Mouse (Mus musculus) limb, embryonic 10.5 days (tissue): ENCODE data around the gene Gm28551. TPM values are rescaled to one million over a fixed set of nuclear protein-coding genes. Genes with fewer than 3 reads are reported as not detected.

Experiments
- DNase-seq: peaks from one replicate; pipeline ENCODE4 v3.0.0-alpha.2; 2017; ENCODE audit warnings: low spot score
- H3K27ac ChIP-seq: fragments of 300-500 bp; sonication (generic); 2 replicates; pipeline ENCODE4 v1.5.1; 2016; ENCODE audit warnings: mild to moderate bottlenecking
- H3K27me3 ChIP-seq: fragments of 300-500 bp; sonication (generic); 2 replicates; pipeline ENCODE4 v1.6.1; 2016; ENCODE audit warnings: low read depth, mild to moderate bottlenecking; ENCODE audit not compliant: poor library complexity, severe bottlenecking
- H3K36me3 ChIP-seq: fragments of 300-500 bp; sonication (generic); 2 replicates; pipeline ENCODE4 v1.6.1; 2016; ENCODE audit warnings: mild to moderate bottlenecking, moderate library complexity
- H3K4me1 ChIP-seq: fragments of 300-500 bp; sonication (generic); 2 replicates; pipeline ENCODE4 v1.6.1; 2016
- H3K4me3 ChIP-seq: fragments of 300-500 bp; sonication (generic); 2 replicates; pipeline ENCODE4 v1.5.1; 2016; ENCODE audit warnings: mild to moderate bottlenecking, moderate library complexity
- H3K9me3 ChIP-seq: fragments of 300-500 bp; sonication (generic); replicated peaks from 2 replicates; pipeline ENCODE4 v1.6.1; 2016; ENCODE audit warnings: mild to moderate bottlenecking
- WGBS: fragments of 180-500 bp; shearing (Covaris S2); methylation state at CpG from one replicate; pipeline ENCODE4 v1.1.7; 2016; 5-methylcytosine and 5-hydroxymethylcytosine counted together
- polyA plus RNA-seq: library from polyadenylated mRNA; unstranded; fragments of >200 nt; fragmentation: Nextera tagmentation; extraction: Ambion mirVana; gene quantifications from 2 replicates; pipeline ENCODE4 v1.2.1, GENCODE M21; 2016

Gene Gm28551
- polyA plus RNA-seq, 1 experiment from 2014 or later, result 1.0 TPM

DNA sequence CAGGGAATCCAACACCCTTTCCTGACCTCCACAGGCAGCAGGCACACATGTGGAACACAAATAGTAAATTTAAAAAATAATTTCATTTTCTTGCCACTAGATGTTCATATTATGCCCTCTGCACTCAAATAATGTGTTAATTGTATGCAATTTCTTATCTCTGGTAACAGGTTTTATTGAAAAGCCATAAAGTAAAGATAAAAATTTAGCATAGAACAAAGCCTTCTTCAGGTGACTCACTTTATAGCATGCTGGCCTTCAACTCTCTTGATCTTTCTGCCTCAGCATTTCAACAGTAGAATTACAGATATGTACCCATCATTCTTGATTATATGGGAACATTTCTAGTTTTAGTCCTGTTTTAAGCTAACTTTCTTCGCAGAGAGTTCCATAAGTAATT is 28.2 kb downstream of the Gm28551 start:
- no peak for DNase-seq
- Histone ChIP-seq H3K4me3 (no peak overlapping the region), H3K27me3 (no peaks in the 10 kb centered on the region), H3K9me3 (no peaks in the 10 kb centered on the region), H3K27ac (no peak overlapping the region), H3K4me1 (no peaks in the 10 kb centered on the region), H3K36me3 (peaks cover 30% of the 10 kb centered on the region)
- 88% methylated on average over 1 of the region's 1 CpGs for WGBS

DNA sequence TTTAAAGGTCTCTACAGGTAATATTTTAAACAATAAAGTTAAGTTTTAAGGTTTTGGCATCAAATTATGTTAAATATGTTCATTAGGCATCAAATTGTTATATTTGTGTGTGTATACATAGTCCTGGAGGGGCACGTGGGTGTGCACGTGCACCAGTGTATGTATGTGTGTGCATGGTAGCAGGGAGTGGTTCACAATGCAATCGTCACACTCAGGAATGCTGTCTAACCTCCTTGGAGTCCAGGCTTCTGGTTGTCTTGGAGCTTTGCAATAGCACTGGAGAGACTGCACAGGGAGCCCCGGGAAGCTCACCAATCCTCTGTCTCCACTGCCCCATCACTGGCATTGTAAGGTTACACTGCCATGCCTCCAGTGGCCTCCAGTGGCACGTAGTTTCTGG is 29.2 kb downstream of the Gm28551 start:
- peaks cover 36% of the 10 kb centered on the region for H3K36me3 ChIP-seq
- no peaks in the 10 kb centered on the region for H3K4me1 ChIP-seq
- H3K27ac ChIP-seq, result no peak overlapping the region
- DNase-seq, result no peak
- WGBS, result 94% methylated on average over 5 of the region's 5 CpGs
- H3K9me3 ChIP-seq, result no peaks in the 10 kb centered on the region
- H3K27me3 ChIP-seq, result no peaks in the 10 kb centered on the region
- no peak overlapping the region for H3K4me3 ChIP-seq

DNA sequence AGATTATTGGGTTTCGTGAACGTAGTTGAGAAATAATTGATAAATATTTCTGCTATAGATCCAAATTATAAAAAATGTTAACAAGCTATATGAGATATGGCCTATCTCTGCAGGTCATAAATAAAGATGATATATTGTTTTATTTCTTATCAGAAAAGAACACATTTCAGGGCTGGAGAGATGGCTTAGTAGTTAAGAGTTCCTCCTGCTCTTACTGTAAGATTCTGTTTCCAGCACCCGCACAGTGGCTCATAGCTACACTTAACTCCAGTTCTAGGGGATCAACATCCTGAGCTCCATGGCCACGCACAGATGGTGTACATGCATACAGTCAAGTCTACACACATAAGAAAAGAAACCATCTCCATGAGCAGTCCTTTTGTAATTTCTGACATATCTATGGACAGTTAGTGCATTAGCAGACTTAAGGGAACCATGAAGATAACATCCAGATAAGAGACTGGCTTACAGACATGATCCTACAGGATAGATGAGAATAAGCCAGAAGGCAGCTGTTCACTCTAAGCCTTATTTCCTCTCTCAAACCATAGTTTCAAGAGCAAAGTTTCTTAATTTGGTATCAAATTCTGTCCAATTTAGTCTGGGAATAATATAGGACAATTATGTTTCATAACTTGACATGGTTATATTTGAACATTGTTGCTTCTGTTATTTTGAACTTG is 30.7 kb downstream of the Gm28551 start:
- no peak for DNase-seq
- Histone ChIP-seq H3K4me3 (no peak overlapping the region), H3K36me3 (peaks cover 50% of the 10 kb centered on the region), H3K27me3 (no peaks in the 10 kb centered on the region), H3K4me1 (no peaks in the 10 kb centered on the region), H3K27ac (no peak overlapping the region), H3K9me3 (no peaks in the 10 kb centered on the region)
- 97% methylated on average over 4 of the region's 4 CpGs for WGBS

DNA sequence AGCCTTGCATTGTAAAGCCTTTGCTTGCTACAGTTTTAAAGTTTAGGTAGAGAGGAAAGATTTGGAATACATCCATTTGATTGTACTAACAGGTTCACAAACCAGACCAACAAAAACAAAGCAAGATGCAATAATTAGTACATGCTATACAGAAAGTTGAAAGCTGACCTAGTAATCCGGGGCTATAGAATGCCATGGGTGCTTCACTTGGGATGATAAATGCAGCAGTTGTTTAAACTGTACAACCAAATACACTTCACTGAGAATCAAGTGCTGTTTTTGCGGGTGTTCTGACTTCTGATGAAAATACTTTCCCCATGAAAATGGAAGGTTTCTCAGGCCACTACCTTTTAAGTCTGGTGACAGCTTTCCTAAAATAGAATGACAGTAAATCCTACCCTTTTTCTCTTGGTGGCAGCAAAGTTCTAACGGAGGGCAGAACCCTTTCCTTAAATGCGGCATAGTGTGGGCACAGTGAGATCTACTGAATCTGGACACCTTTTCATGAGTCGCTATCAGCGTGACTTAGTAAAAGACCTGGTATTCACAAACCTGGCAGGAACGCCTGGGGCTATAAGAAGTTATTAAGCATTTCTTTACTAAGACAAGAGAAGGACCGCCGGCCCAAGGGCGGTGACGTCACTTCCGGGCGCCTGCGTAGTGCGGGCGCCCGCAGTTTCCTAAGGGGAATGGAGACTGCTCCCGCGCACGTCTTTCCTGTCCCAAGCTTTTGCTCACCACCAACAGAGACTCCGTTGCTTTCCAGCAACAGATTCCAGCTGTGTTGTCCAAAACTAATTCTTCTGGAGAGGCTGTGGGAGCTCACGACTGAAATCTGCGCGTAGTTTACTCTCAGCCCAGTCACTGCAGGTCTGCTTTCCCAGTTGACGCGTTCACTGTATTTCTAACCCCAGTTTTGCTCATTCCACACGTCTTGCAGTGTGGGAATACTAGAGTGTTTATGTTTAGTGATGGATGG is 39.2 kb downstream of the Gm28551 start, which contains the start of gene Osgepl1:
TSS of gene Osgepl1 (plus strand) at position 636 of the 979 bp plus-strand sequence.
- Histone ChIP-seq H3K9me3 (no peaks in the 10 kb centered on the region), H3K27ac (peak within 1 kb of the TSS; percentile 92), H3K4me1 (no peaks in the 10 kb centered on the region), H3K4me3 (peak within 1 kb of the TSS; percentile 64), H3K27me3 (no peaks in the 10 kb centered on the region), H3K36me3 (peaks cover 40% of the 10 kb centered on the region)
- peak; percentile 89 for DNase-seq
- WGBS, result 3% methylated on average over 27 of the region's 27 CpGs

DNA sequence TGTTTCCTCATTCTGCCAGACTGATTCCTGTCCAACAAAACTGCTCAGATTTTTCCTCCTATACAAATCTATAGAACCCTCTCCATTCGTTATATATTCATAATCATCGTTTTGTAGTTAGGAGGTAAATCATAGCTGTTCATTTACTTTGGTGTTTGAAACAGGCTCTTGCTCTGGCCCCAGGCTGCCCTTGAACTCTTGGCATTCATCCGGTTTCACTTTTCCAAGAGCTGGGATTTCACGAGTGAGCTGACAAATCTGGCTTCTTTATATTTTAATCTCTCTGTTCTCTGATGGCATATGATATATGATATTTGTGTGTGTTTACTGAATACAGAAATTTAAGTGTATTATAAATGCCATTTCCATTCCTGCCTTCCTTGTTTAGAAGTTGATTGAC is 52.0 kb downstream of the Gm28551 start:
- H3K4me1 ChIP-seq, result peaks cover 9% of the 10 kb centered on the region; the same call in 1 of the 2 replicates
- 91% methylated on average over 4 of the region's 4 CpGs for WGBS
- no peaks in the 10 kb centered on the region for H3K9me3 ChIP-seq
- H3K4me3 ChIP-seq, result no peak overlapping the region
- H3K27me3 ChIP-seq, result no peaks in the 10 kb centered on the region
- H3K27ac ChIP-seq, result no peak overlapping the region
- no peak for DNase-seq
- H3K36me3 ChIP-seq, result peaks cover 30% of the 10 kb centered on the region

DNA sequence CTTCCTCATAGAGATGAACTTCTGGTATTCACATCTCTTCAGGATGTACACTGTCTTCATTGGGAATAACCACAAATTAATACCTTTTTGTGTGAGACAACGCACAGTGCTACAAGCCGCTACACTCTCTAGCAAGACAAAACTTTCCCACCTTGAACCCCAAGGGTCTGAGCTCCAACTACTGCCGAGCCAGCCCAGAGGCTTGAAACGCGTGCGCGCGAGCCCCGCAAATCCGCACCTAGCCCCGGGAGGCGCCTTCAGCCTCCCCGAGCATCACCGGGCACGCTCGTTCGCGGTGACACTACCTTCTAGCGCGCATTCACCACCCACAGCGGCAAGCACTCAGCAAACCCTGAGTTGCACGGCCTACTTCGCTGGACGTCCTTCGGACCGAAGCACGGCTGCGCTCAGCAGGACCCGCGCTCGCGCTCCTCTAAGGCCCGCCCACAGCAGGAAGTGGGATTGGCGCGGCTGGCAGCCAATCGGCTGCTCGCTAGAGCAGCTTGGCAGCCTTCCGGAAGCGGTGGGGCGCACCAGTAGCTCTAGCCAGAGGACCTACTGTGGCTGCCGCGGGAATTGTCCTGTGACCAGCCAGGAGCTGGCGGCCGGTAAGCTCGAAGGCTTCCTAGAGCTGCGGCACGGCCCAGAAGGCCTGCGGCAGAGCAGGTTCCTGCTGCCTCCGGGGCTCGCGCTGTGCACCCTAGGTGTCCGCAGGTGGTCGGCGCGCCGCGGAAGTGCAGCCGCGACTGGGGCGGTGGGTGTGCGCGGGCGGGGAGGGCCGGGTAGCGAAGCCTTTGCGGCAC is 55.7 kb downstream of the Gm28551 start, which contains the start of the genes Pms1, Ormdl1 and Gm28778:
TSS of gene Pms1 (minus strand) at position 438 of the 803 bp plus-strand sequence.
TSS of gene Ormdl1 (plus strand) at position 515 of the 803 bp plus-strand sequence.
TSS of gene Gm28778 (plus strand) at position 531 of the 803 bp plus-strand sequence.
- Histone ChIP-seq H3K27me3 (no peaks in the 10 kb centered on the region), H3K36me3 (peaks cover 29% of the 10 kb centered on the region), H3K27ac (peak within 1 kb of the TSS; percentile 95), H3K4me3 (peak within 1 kb of the TSS; percentile 81), H3K9me3 (no peaks in the 10 kb centered on the region), H3K4me1 (peaks cover 9% of the 10 kb centered on the region; the same call in 1 of the 2 replicates)
- peak; percentile 93 for DNase-seq
- WGBS, result under 1% methylated on average over 66 of the region's 66 CpGs

DNA sequence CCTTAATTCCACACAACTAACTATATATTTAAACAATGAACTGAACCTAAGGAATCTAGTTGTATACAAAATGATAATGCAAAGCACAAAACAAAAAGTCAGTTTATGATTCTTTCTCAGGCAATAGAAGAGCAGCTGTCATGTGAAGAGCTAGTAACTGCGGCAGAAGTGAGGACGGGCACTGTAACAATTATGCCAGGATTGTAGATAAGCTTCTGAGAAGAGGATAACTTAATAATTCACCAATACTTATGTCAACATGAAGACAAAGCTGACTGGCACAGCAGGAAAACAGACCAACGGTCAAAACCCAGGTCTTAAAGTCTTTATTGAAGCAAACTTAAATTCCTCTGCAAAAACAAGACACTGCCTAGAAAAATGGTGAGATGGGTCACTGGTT is 61.3 kb downstream of the Gm28551 start:
- no peak for DNase-seq
- H3K9me3 ChIP-seq, result no peaks in the 10 kb centered on the region
- H3K27ac ChIP-seq, result no peak overlapping the region
- H3K4me1 ChIP-seq, result peaks cover 4% of the 10 kb centered on the region; the same call in 1 of the 2 replicates
- no peaks in the 10 kb centered on the region for H3K27me3 ChIP-seq
- WGBS, result 96% methylated on average over 3 of the region's 3 CpGs
- peaks cover 28% of the 10 kb centered on the region for H3K36me3 ChIP-seq
- H3K4me3 ChIP-seq, result no peak overlapping the region

Other genes with a start within 250 kb of the Gm28551 start
- gene 1700019A02Rik, start 165.0 kb downstream of the Gm28551 start, polyA plus RNA-seq, result not detected in 2 replicates
- 25.8 and 30.3 TPM in 2 replicates for gene Pms1, start 55.6 kb downstream of the Gm28551 start, polyA plus RNA-seq
- 64.2 and 66.8 TPM in 2 replicates for gene Ormdl1, start 55.6 kb downstream of the Gm28551 start, polyA plus RNA-seq
- gene Gm28778, start 55.6 kb downstream of the Gm28551 start, polyA plus RNA-seq, result not detected in 2 replicates
- 24.6 and 25.5 TPM in 2 replicates for gene Osgepl1, start 39.0 kb downstream of the Gm28551 start, polyA plus RNA-seq
- gene Asdurf, start within 50 bp of the Gm28551 start, polyA plus RNA-seq, result not detected in 2 replicates
- 83.2 and 86.8 TPM in 2 replicates for gene Asnsd1, start 85 bp upstream of the Gm28551 start, polyA plus RNA-seq